Mouse (Mus musculus) megakaryocyte-erythroid progenitor cell, adult 5-6 weeks (primary cell): ENCODE measurements around the gene Slc9a8. TPM values are rescaled to one million over a fixed set of nuclear protein-coding genes. Genes with fewer than 3 reads are reported as not detected.
A peak's percentile ranks its signal among the peaks of the same experiment; 100 is the strongest.
"Not testable (repeated sequence)": the region's sequence is repeated elsewhere in the genome, so short reads cannot be mapped to it uniquely, and the experiment has no call there.

Source experiments
- ATAC-seq: replicated peaks from 2 replicates; pipeline ENCODE4 v1.8.0; 2016; ENCODE audit warnings: mild to moderate bottlenecking, inconsistent platforms; ENCODE audit not compliant: severe bottlenecking, poor library complexity, low FRiP score, low TSS enrichment
- total RNA-seq, 2 experiments: library from RNA; stranded (forward) in 1 of 2; stranded (reverse) in 1 of 2; fragments of 200-1000, 215-1000 nt in 1 of 2; fragments of >200 nt in 1 of 2; fragmentation: Nextera tagmentation in 1 of 2; gene quantifications; 2 replicates each; pipeline ENCODE4 v1.2.3; 2014 to 2017

Slc9a8 gene
- total RNA-seq (2014; fragmentation: Nextera tagmentation) = 46.2 and 48.6 TPM in 2 replicates
- total RNA-seq (2017) = 20.5 and 28.3 TPM in 2 replicates

- ATAC-seq = peak; percentile 70
These were observed at the start of gene Slc9a8 for GRCm38 (mm10) chr2:167421330-167422149. TSS of gene Slc9a8 (plus strand) at chr2:167421712.

DNA sequence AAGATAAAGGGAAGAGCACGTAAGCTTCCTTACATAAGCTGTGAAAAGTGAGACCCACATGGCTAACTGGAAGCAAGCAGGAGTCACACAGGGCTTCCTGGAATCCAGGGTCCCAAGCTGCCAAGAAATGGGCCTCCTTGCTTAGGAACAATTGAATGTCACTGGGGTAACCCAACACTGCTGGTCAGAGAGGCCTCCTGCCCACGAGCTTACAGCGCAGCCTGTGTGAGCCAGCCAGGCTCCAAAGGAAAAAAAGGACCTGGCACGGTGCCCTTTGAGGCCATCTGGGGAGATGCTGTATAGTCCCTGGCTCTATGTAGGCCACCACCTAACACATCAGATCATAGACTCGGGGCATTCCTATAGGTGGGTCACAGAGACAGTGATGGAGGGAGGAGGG, 48.2 kb upstream of the Slc9a8 start:
- no peak for ATAC-seq

- no peak for ATAC-seq
These were observed 47.2 kb upstream of the Slc9a8 start for GRCm38 (mm10) chr2:167374191-167374805.

GRCm38 (mm10) chr2:167375135-167375534, 46.4 kb upstream of the Slc9a8 start:
- ATAC-seq = no peak

DNA sequence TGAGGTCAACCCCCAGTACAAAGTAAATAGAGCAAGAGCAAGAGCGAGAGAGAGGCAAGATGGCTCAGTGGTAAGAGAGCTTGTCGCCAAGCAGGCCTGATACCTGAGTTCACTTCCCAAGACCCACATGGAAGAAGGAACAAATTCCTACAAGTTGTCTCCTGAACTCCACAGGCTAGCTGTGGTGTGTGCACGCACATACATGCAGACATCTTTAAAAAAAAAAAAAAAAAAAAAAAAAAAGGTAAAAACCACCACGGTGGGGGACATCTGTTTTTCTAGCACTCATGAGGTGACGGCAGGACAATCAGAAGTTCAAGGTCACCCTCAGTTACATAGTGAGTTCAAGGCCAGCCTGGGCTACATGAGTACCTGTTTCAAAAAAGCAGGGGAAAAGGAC, 45.8 kb upstream of the Slc9a8 start:
- ATAC-seq = no peak

DNA sequence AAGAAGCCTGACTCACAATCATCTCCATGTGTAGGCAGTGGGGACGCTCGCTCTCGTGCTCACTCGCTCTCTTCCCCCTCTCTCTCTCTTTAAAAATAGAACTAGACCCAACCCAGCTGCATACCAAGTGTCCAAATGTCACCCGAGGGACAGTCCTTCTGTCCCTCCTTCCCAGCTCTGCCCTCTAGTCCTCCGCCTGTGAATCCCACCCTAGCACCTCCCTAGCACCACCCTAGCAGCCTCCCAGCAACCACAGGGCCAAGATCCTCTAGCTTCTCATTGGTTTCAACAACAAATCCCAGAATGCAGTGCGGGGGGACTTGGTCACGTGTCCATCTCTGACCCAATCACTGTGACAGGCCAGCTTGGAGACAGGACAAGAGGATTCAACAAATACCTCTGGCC, 45.4 kb upstream of the Slc9a8 start:
- no peak for ATAC-seq

DNA sequence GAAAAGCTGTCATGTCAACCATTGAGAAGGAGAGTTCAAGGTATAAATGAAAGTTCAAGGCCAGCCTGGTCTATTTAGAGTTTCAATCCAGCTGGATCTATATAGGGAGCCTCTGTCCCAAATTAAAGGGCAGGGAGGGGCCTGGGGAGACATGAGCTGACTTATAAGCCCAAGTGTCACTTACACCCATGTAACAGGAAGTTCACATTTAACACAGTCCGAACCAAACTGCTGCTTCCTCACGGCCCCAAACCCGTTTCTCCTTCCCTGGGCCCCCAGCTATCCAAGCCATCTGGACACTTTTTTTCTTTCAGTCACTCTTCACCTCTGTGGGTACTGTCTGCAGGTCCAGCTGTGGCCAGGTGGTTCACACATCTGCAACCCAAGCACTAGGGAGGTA, 43.8 kb upstream of the Slc9a8 start:
- ATAC-seq = no peak

- no peak for ATAC-seq
These were observed 42.5 kb upstream of the Slc9a8 start for GRCm38 (mm10) chr2:167378972-167379371.

GRCm38 (mm10) chr2:167380615-167381285, 40.8 kb upstream of the Slc9a8 start:
- ATAC-seq = no peak

- ATAC-seq = no peak
These were observed 39.9 kb upstream of the Slc9a8 start for GRCm38 (mm10) chr2:167381596-167381995.

- ATAC-seq = no peak
These were observed 39.1 kb upstream of the Slc9a8 start for GRCm38 (mm10) chr2:167382389-167382788.

GRCm38 (mm10) chr2:167383666-167384083, 37.8 kb upstream of the Slc9a8 start:
- no peak for ATAC-seq

GRCm38 (mm10) chr2:167386456-167386855, 35.1 kb upstream of the Slc9a8 start:
- no peak for ATAC-seq

GRCm38 (mm10) chr2:167386998-167387397, 34.5 kb upstream of the Slc9a8 start:
- ATAC-seq = no peak

DNA sequence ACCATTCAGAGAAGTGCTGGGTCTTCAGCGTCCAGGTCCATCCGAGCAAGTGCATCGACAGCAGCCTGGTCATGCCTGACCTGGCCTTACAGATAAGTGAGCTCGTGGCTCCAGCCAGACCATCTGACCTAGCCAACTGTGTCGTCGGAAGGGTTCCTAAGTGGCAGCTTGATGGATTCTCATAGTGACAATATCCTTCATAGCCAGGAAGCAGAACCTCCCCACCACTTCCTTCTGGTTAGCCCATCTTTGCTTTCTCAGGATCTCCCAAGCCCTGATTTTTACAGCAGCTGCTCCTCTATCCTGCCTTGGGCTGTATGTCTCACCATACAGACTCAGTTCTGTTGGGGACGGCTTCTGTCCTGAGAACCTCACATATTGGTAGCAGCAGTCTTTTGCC, 27.1 kb upstream of the Slc9a8 start:
- ATAC-seq = no peak

- not testable (repeated sequence) for ATAC-seq
These were observed 25.1 kb upstream of the Slc9a8 start for GRCm38 (mm10) chr2:167396420-167396819.

GRCm38 (mm10) chr2:167399012-167399411, 22.5 kb upstream of the Slc9a8 start:
- ATAC-seq = no peak

- ATAC-seq = no peak
These were observed 21.9 kb upstream of the Slc9a8 start for GRCm38 (mm10) chr2:167399646-167400045.

- ATAC-seq = no peak
These were observed 18.4 kb upstream of the Slc9a8 start for GRCm38 (mm10) chr2:167403085-167403484.

- ATAC-seq = no peak
These were observed 16.2 kb upstream of the Slc9a8 start for GRCm38 (mm10) chr2:167405101-167405880.
